ENCODE assay signal across 25 mouse cellular contexts in the genomic region with DNA sequence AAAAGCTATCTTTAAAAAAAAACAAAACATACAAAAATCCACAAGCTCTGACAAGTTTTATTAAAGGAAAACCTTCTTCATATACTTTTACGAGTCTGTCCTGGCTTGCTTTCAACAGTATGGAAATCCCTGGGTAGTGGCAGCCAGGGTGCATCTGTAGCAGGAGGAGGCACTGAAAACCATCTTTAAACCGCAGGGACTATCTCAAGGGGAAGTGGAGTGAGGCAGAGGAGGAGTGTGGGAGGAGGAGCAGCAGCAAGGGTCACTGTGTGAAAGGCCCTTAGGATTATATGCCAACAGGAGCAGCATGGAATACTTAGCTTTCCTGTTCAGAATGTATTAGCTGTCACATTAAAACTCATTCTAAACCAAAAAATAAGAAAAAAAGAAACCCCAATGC. TPM values are rescaled to one million over a fixed set of nuclear protein-coding genes. Genes with fewer than 3 reads are reported as not detected.
"Had no signal": no experiment of that assay in that cellular context is flagged by ENCODE, and none has a peak within 500 bp of the region (broad histone marks: within the 10 kb centered on the region; RNA-seq: fewer than 3 reads in every experiment).

No protein-coding gene starts in this region.

- H3K9ac ChIP-seq: heart, embryonic 13.5 days; heart, embryonic 15.5 days; hindbrain, embryonic 13.5 days; hindbrain, embryonic 15.5 days; limb, embryonic 12.5 days had no signal

- ATAC-seq: hindbrain, postnatal 0 days; intestine, embryonic 16.5 days had no signal

- DNase-seq: gastrocnemius, adult 2 months; gastrocnemius, postnatal 10 days; gastrocnemius, postnatal 25 days; heart, adult 11 months; heart, adult 2 months; heart, postnatal 14 days; heart, postnatal 36 days; kidney, adult 18-20 months; kidney, adult 8-10 months; kidney, postnatal 25 days; kidney, postnatal 4 days; liver had no signal

- H3K36me3 ChIP-seq: heart, embryonic 13.5 days; heart, embryonic 15.5 days; hindbrain, embryonic 13.5 days; hindbrain, embryonic 15.5 days; limb, embryonic 10.5 days; limb, embryonic 12.5 days had no signal

- H3K27ac ChIP-seq: gastrocnemius, adult 2 months; heart, adult 2 months; heart, embryonic 13.5 days; heart, embryonic 15.5 days; hindbrain, embryonic 13.5 days; hindbrain, embryonic 15.5 days; hindbrain, postnatal 0 days; layer of hippocampus, adult 2 months; left cerebral cortex, adult 2 months; limb, embryonic 10.5 days; limb, embryonic 12.5 days had no signal

- H3K4me3 ChIP-seq: gastrocnemius, adult 2 months; heart, adult 2 months; heart, embryonic 13.5 days; heart, embryonic 15.5 days; hindbrain, embryonic 13.5 days; hindbrain, embryonic 15.5 days; layer of hippocampus, adult 2 months; left cerebral cortex, adult 2 months; limb, embryonic 10.5 days; limb, embryonic 12.5 days had no signal

- H3K4me2 ChIP-seq: heart, embryonic 11.5 days; heart, embryonic 13.5 days; heart, embryonic 15.5 days; hindbrain, embryonic 13.5 days; hindbrain, embryonic 15.5 days; limb, embryonic 12.5 days; liver, embryonic 11.5 days had no signal

- H3K27me3 ChIP-seq: heart, embryonic 13.5 days; heart, embryonic 15.5 days; hindbrain, embryonic 13.5 days; hindbrain, embryonic 15.5 days; limb, embryonic 12.5 days had no signal

- H3K4me1 ChIP-seq: heart, embryonic 13.5 days; hindbrain, embryonic 13.5 days; hindbrain, embryonic 15.5 days; limb, embryonic 10.5 days; limb, embryonic 12.5 days had no signal

- H3K9me3 ChIP-seq: heart, embryonic 13.5 days; heart, embryonic 15.5 days; hindbrain, embryonic 13.5 days; hindbrain, embryonic 15.5 days; limb, embryonic 10.5 days; limb, embryonic 12.5 days had no signal

RNA-seq across cellular contexts. Expression of gene Hfm1, which starts 29.2 kb away (rescaled TPM):
- total RNA-seq: gastrocnemius, adult 2 months; gastrocnemius, postnatal 10 days; gastrocnemius, postnatal 25 days; gastrocnemius, postnatal 4 days; heart, adult 2 months; heart, postnatal 14 days; heart, postnatal 36 days had no signal
- polyA plus RNA-seq: heart, adult 2 months had no signal
